Mouse (Mus musculus): ENCODE data around the gene Satb2.

Satb2 gene

GRCm38 (mm10) chr1:56972950-56973592 lies 5.4 kb downstream of the Satb2 start:
- DNase-seq, result peak; percentile 95 to 98

- DNase-seq, result peak; percentile 44 to 45
Measured at GRCm38 (mm10) chr1:56972251-56972949, 6.0 kb downstream of the Satb2 start.

- no peak for DNase-seq
Measured at GRCm38 (mm10) chr1:56971942-56972250, 6.6 kb downstream of the Satb2 start.

- DNase-seq, result no peak
Measured at GRCm38 (mm10) chr1:56971441-56971861, 7.0 kb downstream of the Satb2 start.

GRCm38 (mm10) chr1:56970740-56971141 lies 7.7 kb downstream of the Satb2 start:
- no peak for DNase-seq

GRCm38 (mm10) chr1:56969364-56970360 lies 8.8 kb downstream of the Satb2 start:
- DNase-seq, result no peak

- DNase-seq, result no peak
Measured at GRCm38 (mm10) chr1:56965879-56966579, 12.4 kb downstream of the Satb2 start.

GRCm38 (mm10) chr1:56964493-56964892 lies 14.0 kb downstream of the Satb2 start:
- no peak for DNase-seq

- no peak for DNase-seq
Measured at GRCm38 (mm10) chr1:56963291-56963690, 15.2 kb downstream of the Satb2 start.

- DNase-seq, result no peak
Measured at GRCm38 (mm10) chr1:56958996-56959395, 19.5 kb downstream of the Satb2 start.

- no peak for DNase-seq
Measured at GRCm38 (mm10) chr1:56957942-56958341, 20.5 kb downstream of the Satb2 start.

GRCm38 (mm10) chr1:56956811-56957210 lies 21.6 kb downstream of the Satb2 start:
- no peak for DNase-seq

GRCm38 (mm10) chr1:56955739-56956085 lies 22.7 kb downstream of the Satb2 start:
- DNase-seq, result no peak

- no peak for DNase-seq
Measured at GRCm38 (mm10) chr1:56955055-56955738, 23.3 kb downstream of the Satb2 start.

- no peak for DNase-seq
Measured at GRCm38 (mm10) chr1:56953538-56953937, 24.9 kb downstream of the Satb2 start.

- no peak for DNase-seq
Measured at GRCm38 (mm10) chr1:56951980-56952379, 26.5 kb downstream of the Satb2 start.

GRCm38 (mm10) chr1:56951525-56951924 lies 26.9 kb downstream of the Satb2 start:
- DNase-seq, result no peak

GRCm38 (mm10) chr1:56939432-56939831 lies 39.0 kb downstream of the Satb2 start:
- no peak for DNase-seq

GRCm38 (mm10) chr1:56938432-56938831 lies 40.0 kb downstream of the Satb2 start:
- no peak for DNase-seq

GRCm38 (mm10) chr1:56936554-56936953 lies 41.9 kb downstream of the Satb2 start:
- DNase-seq, result no peak

- DNase-seq, result no peak
Measured at GRCm38 (mm10) chr1:56933821-56934220, 44.6 kb downstream of the Satb2 start.

- no peak for DNase-seq
Measured at GRCm38 (mm10) chr1:56930096-56930495, 48.4 kb downstream of the Satb2 start.

All from cerebellum, postnatal 36 days (tissue).